21 mouse cellular contexts compared by ENCODE assay signal in genomic region chr4:134821061-134821460, GRCm38 (mm10). TPM values are rescaled to one million over a fixed set of nuclear protein-coding genes. Genes with fewer than 3 reads are reported as not detected.
DNase-seq lines count a peak whose midpoint lies in the region; ATAC-seq and TF ChIP-seq lines count a peak whose summit lies in the region.
"Had no signal": no experiment of that assay in that cellular context is flagged by ENCODE, and none has a peak within 500 bp of the region (broad histone marks: within the 10 kb centered on the region; RNA-seq: fewer than 3 reads in every experiment).

No protein-coding gene starts in this region.

- H3K27ac ChIP-seq in gastrocnemius, adult 2 months = peak overlapping the region; percentile 50
- no peak overlapping the region for H3K27ac ChIP-seq in kidney, postnatal 0 days
- H3K27ac ChIP-seq in lung, embryonic 16.5 days (ENCODE audit: low read length) = no peak overlapping the region; the same call in 1 of the 2 replicates
- H3K27ac ChIP-seq in stomach, embryonic 15.5 days = 0 out of 2 replicates have a peak overlapping the region, but pooled peaks have one; percentile 48
- H3K27ac ChIP-seq: embryonic facial prominence, embryonic 13.5 days; forebrain, embryonic 13.5 days; heart, embryonic 15.5 days; hindbrain, embryonic 13.5 days had no signal

- DNase-seq in gastrocnemius, adult 2 months = no peak
- no peak for DNase-seq in gastrocnemius, adult 8-10 months (ENCODE audit: low spot score in 2 of 2)
- peak; percentile 81 for DNase-seq in kidney, postnatal 0 days (ENCODE audit: low spot score)
- no peak for DNase-seq in kidney, postnatal 36 days
- DNase-seq in lung, adult 2 months = no peak
- DNase-seq: adrenal gland, postnatal 14 days; cerebellum, adult 11-12 months; cerebellum, adult 9-10 months; cerebellum, postnatal 25 days; forebrain, postnatal 0 days; gastrocnemius, postnatal 36 days; heart, adult 11 months; heart, postnatal 14 days had no signal

- H3K27me3 ChIP-seq in kidney, postnatal 0 days (ENCODE audit: insufficient read depth, low read length) = no peaks in the 10 kb centered on the region
- H3K27me3 ChIP-seq in lung, embryonic 16.5 days (ENCODE audit: control insufficient read depth, insufficient read depth, low read depth, low read length) = no peaks in the 10 kb centered on the region
- no peaks in the 10 kb centered on the region for H3K27me3 ChIP-seq in stomach, embryonic 15.5 days (replicated peaks)
- H3K27me3 ChIP-seq: embryonic facial prominence, embryonic 13.5 days; forebrain, embryonic 13.5 days; heart, embryonic 15.5 days; hindbrain, embryonic 13.5 days had no signal

- no peak overlapping the region for H3K4me3 ChIP-seq in gastrocnemius, adult 2 months
- no peak overlapping the region for H3K4me3 ChIP-seq in kidney, postnatal 0 days (replicated peaks; ENCODE audit: low read depth, low read length)
- H3K4me3 ChIP-seq in lung, embryonic 16.5 days (ENCODE audit: low read length) = no peak overlapping the region
- no peak overlapping the region for H3K4me3 ChIP-seq in lung, adult 2 months (replicated peaks; ENCODE audit: extremely low read depth, low read depth, low read length)
- H3K4me3 ChIP-seq in stomach, embryonic 15.5 days (replicated peaks) = no peak overlapping the region
- H3K4me3 ChIP-seq: embryonic facial prominence, embryonic 13.5 days; forebrain, embryonic 13.5 days; heart, embryonic 15.5 days; hindbrain, embryonic 13.5 days had no signal

- no peak overlapping the region for H3K9ac ChIP-seq in kidney, postnatal 0 days (ENCODE audit: low read depth, low read length)
- H3K9ac ChIP-seq in lung, embryonic 16.5 days (ENCODE audit: low read length) = no peak overlapping the region
- no peak overlapping the region; the same call in 1 of the 2 replicates for H3K9ac ChIP-seq in stomach, embryonic 15.5 days
- H3K9ac ChIP-seq: embryonic facial prominence, embryonic 13.5 days; forebrain, embryonic 13.5 days; forebrain, postnatal 0 days; heart, embryonic 15.5 days; hindbrain, embryonic 13.5 days had no signal

- WGBS in kidney, postnatal 0 days = 48% methylated on average over 1 of the region's 1 CpGs
- 36% methylated on average over 1 of the region's 1 CpGs for WGBS in lung, embryonic 16.5 days
- 23% methylated on average over 1 of the region's 1 CpGs for WGBS in lung, adult 2 months
- 46% methylated on average over 1 of the region's 1 CpGs for WGBS in stomach, embryonic 15.5 days

- 0 out of 2 replicates have a peak, but pooled peaks cover 3% of the 10 kb centered on the region for H3K36me3 ChIP-seq in kidney, postnatal 0 days (ENCODE audit: insufficient read depth, low read length)
- peaks cover 10% of the 10 kb centered on the region for H3K36me3 ChIP-seq in lung, embryonic 16.5 days (ENCODE audit: control insufficient read depth, insufficient read depth, low read length)
- no peaks in the 10 kb centered on the region; the same call in 1 of the 2 replicates for H3K36me3 ChIP-seq in stomach, embryonic 15.5 days

- H3K4me2 ChIP-seq in kidney, postnatal 0 days (ENCODE audit: low read length) = no peak overlapping the region
- no peak overlapping the region for H3K4me2 ChIP-seq in lung, embryonic 16.5 days (ENCODE audit: low read depth, low read length)
- no peak overlapping the region for H3K4me2 ChIP-seq in stomach, embryonic 15.5 days
- H3K4me2 ChIP-seq: embryonic facial prominence, embryonic 13.5 days; forebrain, embryonic 13.5 days; heart, embryonic 11.5 days; heart, embryonic 15.5 days; hindbrain, embryonic 13.5 days had no signal

- H3K4me1 ChIP-seq in kidney, postnatal 0 days (replicated peaks; ENCODE audit: insufficient read depth, low read length) = no peaks in the 10 kb centered on the region
- peaks cover 25% of the 10 kb centered on the region for H3K4me1 ChIP-seq in lung, embryonic 16.5 days (replicated peaks; ENCODE audit: control insufficient read depth, insufficient read depth, low read length)
- peaks cover 6% of the 10 kb centered on the region for H3K4me1 ChIP-seq in lung, adult 2 months (ENCODE audit: control insufficient read depth, insufficient read depth, low read length)
- H3K4me1 ChIP-seq in stomach, embryonic 15.5 days = 0 out of 2 replicates have a peak, but pooled peaks cover 9% of the 10 kb centered on the region

- no peaks in the 10 kb centered on the region for H3K9me3 ChIP-seq in kidney, postnatal 0 days (replicated peaks; ENCODE audit: low read length)
- no peaks in the 10 kb centered on the region for H3K9me3 ChIP-seq in lung, embryonic 16.5 days (ENCODE audit: control insufficient read depth, low read length)
- H3K9me3 ChIP-seq in stomach, embryonic 15.5 days = no peaks in the 10 kb centered on the region
- H3K9me3 ChIP-seq: embryonic facial prominence, embryonic 13.5 days; forebrain, embryonic 13.5 days; heart, embryonic 15.5 days; hindbrain, embryonic 13.5 days had no signal

- intact Hi-C loops in gastrocnemius, adult 2 months (cut with DNase I) = no loop called here

- TF ChIP-seq POLR2A in lung, adult 2 months (IDR thresholded peaks at IDR 0.05; ENCODE audit: borderline replicate concordance, extremely low read depth, low read depth, low read length) = no peak

- TF ChIP-seq CTCF in gastrocnemius, adult 2 months (IDR thresholded peaks at IDR 0.05) = no peak
- no peak for TF ChIP-seq CTCF in kidney, postnatal 0 days (IDR thresholded peaks at IDR 0.05; ENCODE audit: low read depth)
- no peak for TF ChIP-seq CTCF in lung, adult 2 months (IDR thresholded peaks at IDR 0.05; ENCODE audit: insufficient read depth, low read length)

- no peak for ATAC-seq in kidney, postnatal 0 days (replicated peaks; ENCODE audit: low FRiP score, low read depth)
- ATAC-seq in lung, embryonic 16.5 days (ENCODE audit: low read depth) = peak; percentile 50; the same call in 1 of the 2 replicates
- no peak for ATAC-seq in stomach, embryonic 15.5 days (ENCODE audit: insufficient read depth, low FRiP score, low read depth)
- ATAC-seq: forebrain, embryonic 13.5 days; forebrain, postnatal 0 days had no signal

RNA-seq across cellular contexts. Expression of gene Maco1, which starts 32.1 kb away (rescaled TPM):
- 10 to 100 TPM; 15.1 to 20.4 TPM for total RNA-seq in gastrocnemius, adult 2 months (2021)
- 10 to 100 TPM; 17.5 to 21.6 (median 19.1) TPM for total RNA-seq in gastrocnemius, adult 8-10 months (2022)
- polyA plus RNA-seq in kidney, postnatal 0 days (2015; fragmentation: Nextera tagmentation; extraction: Ambion mirVana) = 31.2 and 32.4 TPM in 2 replicates
- polyA plus RNA-seq in lung, embryonic 16.5 days (2015; fragmentation: Nextera tagmentation; extraction: Ambion mirVana) = 35.9 and 36.3 TPM in 2 replicates
- 7.8 and 9.2 TPM in 2 replicates for polyA plus RNA-seq in lung, adult 2 months (2012; rRNA removed)
- polyA plus RNA-seq in stomach, embryonic 15.5 days (2015; fragmentation: Nextera tagmentation; extraction: Ambion mirVana) = 38.2 and 41.5 TPM in 2 replicates

RNA-seq across cellular contexts. Expression of gene Rhd, which starts 43.3 kb away (rescaled TPM):
- not detected for total RNA-seq in gastrocnemius, adult 2 months (2021)
- total RNA-seq in gastrocnemius, adult 8-10 months (2022) = not detected
- polyA plus RNA-seq in kidney, postnatal 0 days (2015; fragmentation: Nextera tagmentation; extraction: Ambion mirVana) = 0.32 and 0.40 TPM in 2 replicates
- polyA plus RNA-seq in lung, embryonic 16.5 days (2015; fragmentation: Nextera tagmentation; extraction: Ambion mirVana) = 2.0 and 6.2 TPM in 2 replicates
- 0.14 TPM in 1 of 2 replicates, not detected in the other for polyA plus RNA-seq in lung, adult 2 months (2012; rRNA removed)
- 18.4 and 39.4 TPM in 2 replicates for polyA plus RNA-seq in stomach, embryonic 15.5 days (2015; fragmentation: Nextera tagmentation; extraction: Ambion mirVana)
- total RNA-seq: gastrocnemius, adult 18-20 months; gastrocnemius, postnatal 36 days had no signal

RNA-seq across cellular contexts. Expression of gene Ldlrap1, which starts 53.2 kb away (rescaled TPM):
- 1 to 10 TPM; 5.7 to 6.6 TPM for total RNA-seq in gastrocnemius, adult 2 months (2021)
- total RNA-seq in gastrocnemius, adult 8-10 months (2022) = 1 to 10 TPM; 4.3 to 7.7 (median 5.3) TPM
- 21.2 and 21.3 TPM in 2 replicates for polyA plus RNA-seq in kidney, postnatal 0 days (2015; fragmentation: Nextera tagmentation; extraction: Ambion mirVana)
- 25.2 and 27.7 TPM in 2 replicates for polyA plus RNA-seq in lung, embryonic 16.5 days (2015; fragmentation: Nextera tagmentation; extraction: Ambion mirVana)
- polyA plus RNA-seq in lung, adult 2 months (2012; rRNA removed) = 23.3 and 30.6 TPM in 2 replicates
- polyA plus RNA-seq in stomach, embryonic 15.5 days (2015; fragmentation: Nextera tagmentation; extraction: Ambion mirVana) = 19.6 and 20.8 TPM in 2 replicates

Comparison
In these comparisons a context has a peak if more than half of its experiments do, and no peak if none do; other contexts are left out.
1. H3K27ac ChIP-seq: peak in gastrocnemius, adult 2 months (single experiment) and stomach, embryonic 15.5 days (single experiment); none in kidney, postnatal 0 days (single experiment) and lung, embryonic 16.5 days (single experiment).